Mouse (Mus musculus) ovary, adult 2 months (tissue): ENCODE results near the gene E4f1. TPM values are rescaled to one million over a fixed set of nuclear protein-coding genes. Genes with fewer than 3 reads are reported as not detected.

Experiments
- polyA plus RNA-seq: library from polyadenylated mRNA; depleted of rRNA; stranded (reverse); fragments of >200 nt; gene quantifications from 2 replicates; pipeline ENCODE4 v1.2.3, GENCODE M21; 2012; rRNA removed

E4f1 gene
- polyA plus RNA-seq, result 146 and 150 TPM in 2 replicates

DNA sequence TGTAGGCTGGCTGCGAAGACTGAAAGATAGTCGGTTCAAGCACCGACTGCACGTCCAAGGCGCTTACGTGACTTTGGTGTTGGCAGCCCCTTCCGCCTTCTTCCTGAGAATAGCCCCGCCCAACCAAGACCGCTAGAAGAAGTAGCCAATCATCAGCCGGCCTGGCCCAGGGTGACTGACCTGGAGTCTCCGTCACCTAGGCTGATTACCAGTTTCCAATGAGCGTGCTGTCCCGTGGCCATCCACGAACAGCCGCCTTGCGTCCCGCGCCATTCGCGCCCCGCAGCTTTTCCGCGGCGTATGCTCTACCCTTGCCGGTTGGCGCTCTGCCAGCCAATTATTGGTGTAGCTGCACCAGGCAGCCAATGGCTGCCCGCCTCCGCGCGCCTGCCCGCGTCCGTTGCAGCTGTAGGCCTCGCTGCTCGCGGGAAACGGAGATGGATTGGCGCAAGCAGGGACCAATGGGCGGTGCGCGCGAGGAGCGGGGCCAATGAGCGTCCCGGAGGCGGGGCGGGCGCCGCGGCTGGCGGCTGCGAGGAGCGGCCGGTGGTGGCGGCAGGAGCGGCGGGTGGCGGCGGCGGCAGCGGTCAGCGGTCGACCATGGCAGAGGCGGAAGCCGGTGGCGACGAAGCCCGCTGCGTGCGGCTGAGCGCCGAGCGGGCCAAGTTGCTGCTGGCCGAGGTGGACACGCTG is at the start of gene E4f1, which contains the start of gene Pgp:
Gene E4f1 (minus strand): TSS at position 404 of the 693 bp plus-strand sequence.
Gene Pgp (plus strand): TSS at position 483 of the 693 bp plus-strand sequence.

GRCm38 (mm10) chr17:24488186-24488661 is 18.1 kb upstream of the E4f1 start, which contains the start of gene Caskin1:
Gene Caskin1, plus strand, starts transcription at chr17:24488601.

GRCm38 (mm10) chr17:24478663-24479380 is 8.7 kb upstream of the E4f1 start, which contains the start of gene Mlst8:
Gene Mlst8, minus strand, starts transcription at chr17:24479078.

DNA sequence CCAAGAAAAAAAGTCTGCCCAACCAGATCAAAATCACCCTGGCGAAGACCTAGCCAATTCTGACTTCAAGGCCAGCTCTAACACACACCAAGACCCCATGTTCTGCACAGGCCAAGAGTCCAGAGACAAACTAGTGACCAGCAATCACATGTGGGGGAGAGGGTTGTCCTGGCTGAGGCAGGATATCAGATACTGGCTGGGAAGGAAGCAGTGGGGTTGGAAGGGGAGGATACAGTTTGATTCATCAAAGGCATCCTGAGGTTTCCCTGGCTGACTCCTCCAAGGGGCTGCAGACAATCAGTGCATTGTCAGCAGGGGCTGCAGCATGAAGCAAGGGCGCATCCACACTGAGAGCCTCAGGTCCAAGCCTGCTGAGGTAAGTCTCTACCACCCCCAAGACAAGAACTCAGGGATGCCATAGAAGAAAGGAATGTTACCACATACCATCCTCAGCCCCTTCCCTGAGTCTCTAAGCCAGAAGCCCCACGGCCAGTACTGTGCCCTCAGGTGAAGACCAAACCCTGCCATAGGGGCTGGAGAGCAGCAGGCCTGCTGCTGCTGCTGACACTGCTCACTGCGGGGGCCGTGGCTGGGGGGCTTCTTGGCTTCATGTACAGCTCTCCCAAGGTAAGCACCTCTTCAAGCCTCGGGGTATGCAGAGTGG is 3.6 kb upstream of the E4f1 start, which contains the start of gene Bricd5:
Gene Bricd5 (plus strand): TSS at position 273 of the 664 bp plus-strand sequence.

GRCm38 (mm10) chr17:24442632-24443155 is 27.4 kb downstream of the E4f1 start, which contains the start of gene Dnase1l2:
Gene Dnase1l2, minus strand, starts transcription at chr17:24443105.

GRCm38 (mm10) chr17:24426471-24427169 is 43.5 kb downstream of the E4f1 start, which contains the start of gene Eci1:
Gene Eci1, plus strand, starts transcription at chr17:24426641.

GRCm38 (mm10) chr17:24414230-24414976 is 55.7 kb downstream of the E4f1 start, which contains the start of gene Rnps1:
Gene Rnps1, plus strand, starts transcription at chr17:24414565.

Other genes starting within 250 kb of the E4f1 start
- gene Tedc2, start 249.5 kb downstream of the E4f1 start, polyA plus RNA-seq, result 22.5 and 22.7 TPM in 2 replicates
- gene Ccnf, start 218.8 kb downstream of the E4f1 start, polyA plus RNA-seq, result 9.7 and 17.0 TPM in 2 replicates
- gene Abca17, start 119.2 kb downstream of the E4f1 start, polyA plus RNA-seq, result not detected in 2 replicates
- 31.5 and 35.2 TPM in 2 replicates for gene Abca3, start 118.4 kb downstream of the E4f1 start, polyA plus RNA-seq
- 153 and 155 TPM in 2 replicates for gene Rnps1, start 55.7 kb downstream of the E4f1 start, polyA plus RNA-seq
- 124 and 139 TPM in 2 replicates for gene Eci1, start 43.7 kb downstream of the E4f1 start, polyA plus RNA-seq
- 7.9 and 13.4 TPM in 2 replicates for gene Dnase1l2, start 27.2 kb downstream of the E4f1 start, polyA plus RNA-seq
- 123 and 142 TPM in 2 replicates for gene Pgp, start 79 bp upstream of the E4f1 start, polyA plus RNA-seq
- gene Bricd5, start 3.6 kb upstream of the E4f1 start, polyA plus RNA-seq, result 0.92 and 1.0 TPM in 2 replicates
- 40.6 and 58.0 TPM in 2 replicates for gene Mlst8, start 8.8 kb upstream of the E4f1 start, polyA plus RNA-seq
- gene Caskin1, start 18.3 kb upstream of the E4f1 start, polyA plus RNA-seq, result 49.0 and 53.5 TPM in 2 replicates
- 253 and 318 TPM in 2 replicates for gene Traf7, start 57.6 kb upstream of the E4f1 start, polyA plus RNA-seq
- gene Rab26, start 63.9 kb upstream of the E4f1 start, polyA plus RNA-seq, result 0.71 and 1.4 TPM in 2 replicates
- gene Pkd1, start 79.5 kb upstream of the E4f1 start, polyA plus RNA-seq, result 158 and 173 TPM in 2 replicates
- 200 and 211 TPM in 2 replicates for gene Tsc2, start 162.3 kb upstream of the E4f1 start, polyA plus RNA-seq
- 33.4 and 40.4 TPM in 2 replicates for gene Nthl1, start 162.4 kb upstream of the E4f1 start, polyA plus RNA-seq
- gene Slc9a3r2, start 180.0 kb upstream of the E4f1 start, polyA plus RNA-seq, result 154 and 188 TPM in 2 replicates
- 0.40 and 0.53 TPM in 2 replicates for gene Npw, start 188.1 kb upstream of the E4f1 start, polyA plus RNA-seq
- gene Zfp598, start 199.4 kb upstream of the E4f1 start, polyA plus RNA-seq, result 118 and 131 TPM in 2 replicates
- 1.6 and 1.7 TPM in 2 replicates for gene Syngr3, start 219.6 kb upstream of the E4f1 start, polyA plus RNA-seq
- 40.5 and 66.7 TPM in 2 replicates for gene Gfer, start 225.8 kb upstream of the E4f1 start, polyA plus RNA-seq
- 19.1 and 19.6 TPM in 2 replicates for gene Noxo1, start 225.9 kb upstream of the E4f1 start, polyA plus RNA-seq
- gene Tbl3, start 237.3 kb upstream of the E4f1 start, polyA plus RNA-seq, result 105 and 112 TPM in 2 replicates
- gene Rnf151, start 247.8 kb upstream of the E4f1 start, polyA plus RNA-seq, result 0.34 and 1.4 TPM in 2 replicates
- gene Rps2, start 247.8 kb upstream of the E4f1 start, polyA plus RNA-seq, result 4,445 and 4,526 TPM in 2 replicates